16 mouse cellular contexts compared by ENCODE assay signal in genomic region chrX:20419536-20419935, GRCm38 (mm10).
"Had no signal": no experiment of that assay in that cellular context is flagged by ENCODE, and none has a peak within 500 bp of the region (broad histone marks: within the 10 kb centered on the region; RNA-seq: fewer than 3 reads in every experiment).

No protein-coding gene starts in this region.

- DNase-seq: kidney, adult 11 months; kidney, adult 9 months; kidney, postnatal 4 days; left cerebral cortex, postnatal 4 days; lung, postnatal 14 days; right cerebral cortex, postnatal 14 days; thymus, postnatal 36 days had no signal

- H3K27ac ChIP-seq: kidney, postnatal 0 days; layer of hippocampus, adult 2 months; limb, embryonic 13.5 days; liver, embryonic 15.5 days; lung, embryonic 15.5 days; macrophage; midbrain, embryonic 12.5 days; neural tube, embryonic 13.5 days had no signal

- H3K4me3 ChIP-seq: layer of hippocampus, adult 2 months; limb, embryonic 13.5 days; liver, embryonic 15.5 days; lung, embryonic 15.5 days; midbrain, embryonic 12.5 days; neural tube, embryonic 13.5 days had no signal

- H3K4me2 ChIP-seq: limb, embryonic 13.5 days; liver, embryonic 15.5 days; lung, embryonic 15.5 days; midbrain, embryonic 12.5 days; neural tube, embryonic 13.5 days had no signal

- H3K9me3 ChIP-seq: limb, embryonic 13.5 days; liver, embryonic 15.5 days; lung, embryonic 15.5 days; neural tube, embryonic 13.5 days had no signal

- ATAC-seq: midbrain, embryonic 16.5 days had no signal

- H3K36me3 ChIP-seq: limb, embryonic 13.5 days; liver, embryonic 15.5 days; lung, embryonic 15.5 days; midbrain, embryonic 12.5 days; neural tube, embryonic 13.5 days had no signal

- H3K4me1 ChIP-seq: limb, embryonic 13.5 days; lung, embryonic 15.5 days; midbrain, embryonic 12.5 days; neural tube, embryonic 13.5 days had no signal

- H3K9ac ChIP-seq: limb, embryonic 13.5 days; liver, embryonic 15.5 days; lung, embryonic 15.5 days; midbrain, embryonic 12.5 days; neural tube, embryonic 13.5 days had no signal

- H3K27me3 ChIP-seq: limb, embryonic 13.5 days; liver, embryonic 15.5 days; lung, embryonic 15.5 days; midbrain, embryonic 12.5 days; neural tube, embryonic 13.5 days had no signal
